Mouse (Mus musculus): Measurements from ENCODE around the gene Piwil4.

GRCm38 (mm10) chr9:14784039-14785002 lies 43.8 kb upstream of the Piwil4 start, which contains the start of the genes Mre11a and Ankrd49:
- TF ChIP-seq EP300 (IDR thresholded peaks at IDR 0.05): peak; percentile 86
- TF ChIP-seq CTCF (IDR thresholded peaks at IDR 0.05): peak; percentile 7; the same call in 1 of the 2 replicates
